Mouse (Mus musculus): ENCODE results near the gene Mphosph9.
A peak's percentile ranks its signal among the peaks of the same experiment; 100 is the strongest.

Mphosph9 gene

GRCm38 (mm10) chr5:124263246-124263645 lies 64.5 kb downstream of the Mphosph9 start:
- no peak for DNase-seq

GRCm38 (mm10) chr5:124262090-124262489 lies 65.7 kb downstream of the Mphosph9 start:
- no peak for DNase-seq

GRCm38 (mm10) chr5:124259133-124259532 lies 68.6 kb downstream of the Mphosph9 start:
- peak; percentile 33 for DNase-seq

GRCm38 (mm10) chr5:124258026-124258425 lies 69.7 kb downstream of the Mphosph9 start:
- DNase-seq, result no peak

- no peak for DNase-seq
Measured at GRCm38 (mm10) chr5:124255141-124255540, 72.6 kb downstream of the Mphosph9 start.

GRCm38 (mm10) chr5:124253555-124253954 lies 74.2 kb downstream of the Mphosph9 start:
- no peak for DNase-seq

GRCm38 (mm10) chr5:124252580-124253320 lies 75.0 kb downstream of the Mphosph9 start:
- no peak for DNase-seq

GRCm38 (mm10) chr5:124251070-124251469 lies 76.7 kb downstream of the Mphosph9 start:
- no peak for DNase-seq

GRCm38 (mm10) chr5:124249614-124250591 lies 77.9 kb downstream of the Mphosph9 start, which contains the start of gene Pitpnm2:
Pitpnm2 (minus strand) TSS chr5:124249760.
- DNase-seq, result peak; percentile 75

GRCm38 (mm10) chr5:124248845-124249613 lies 78.7 kb downstream of the Mphosph9 start:
- peak; percentile 64 for DNase-seq

GRCm38 (mm10) chr5:124247986-124248626 lies 79.7 kb downstream of the Mphosph9 start:
- DNase-seq, result no peak

- peak; percentile 75 for DNase-seq
Measured at GRCm38 (mm10) chr5:124247296-124247695, 80.5 kb downstream of the Mphosph9 start.

- no peak for DNase-seq
Measured at GRCm38 (mm10) chr5:124244885-124245284, 82.9 kb downstream of the Mphosph9 start.

- DNase-seq, result no peak
Measured at GRCm38 (mm10) chr5:124244449-124244848, 83.3 kb downstream of the Mphosph9 start.

- DNase-seq, result no peak
Measured at GRCm38 (mm10) chr5:124243236-124243901, 84.4 kb downstream of the Mphosph9 start.

- peak; percentile 24 for DNase-seq
Measured at GRCm38 (mm10) chr5:124241686-124242444, 85.9 kb downstream of the Mphosph9 start.

GRCm38 (mm10) chr5:124240841-124241685 lies 86.7 kb downstream of the Mphosph9 start:
- DNase-seq, result peak; percentile 63

- DNase-seq, result no peak
Measured at GRCm38 (mm10) chr5:124236180-124236579, 91.6 kb downstream of the Mphosph9 start.

GRCm38 (mm10) chr5:124234778-124235177 lies 93.0 kb downstream of the Mphosph9 start:
- DNase-seq, result no peak
